Mouse (Mus musculus): ENCODE data around the gene Cdc34. TPM values are rescaled to one million over a fixed set of nuclear protein-coding genes. Genes with fewer than 3 reads are reported as not detected.

Cdc34 gene
- polyA plus RNA-seq, 1 experiment, result 110 TPM

DNA sequence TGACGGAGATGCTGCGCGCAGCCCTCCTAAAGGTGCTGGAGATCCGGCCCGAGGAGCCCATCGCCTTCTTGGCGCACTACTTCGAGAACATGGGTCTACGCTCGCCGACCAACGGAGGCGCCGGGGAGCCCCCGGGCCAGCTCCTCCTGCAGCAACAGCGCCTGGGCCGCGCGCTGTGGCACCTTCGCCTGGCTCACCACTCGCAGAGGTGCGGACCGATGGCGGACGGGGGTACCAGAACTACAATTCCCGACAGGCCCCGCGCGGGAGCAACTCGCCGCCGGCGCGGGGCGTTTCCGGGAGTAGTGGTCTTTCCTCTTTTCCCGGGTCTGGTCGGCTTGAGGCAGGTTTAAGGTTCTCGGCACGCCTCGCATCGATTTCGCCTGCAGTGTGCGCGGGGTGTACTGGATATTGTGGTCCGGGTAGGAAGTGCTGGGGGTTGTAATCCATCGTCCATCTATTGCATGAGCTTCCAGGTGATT, 12.4 kb upstream of the Cdc34 start:
- TF ChIP-seq POLR2A (IDR thresholded peaks at IDR 0.05; ENCODE audit: extremely low read depth, insufficient read depth, low read length), result no peak
- no peak for TF ChIP-seq CTCF (IDR thresholded peaks at IDR 0.05; ENCODE audit: extremely low read depth, insufficient read depth, low read length)
- Histone ChIP-seq H3K4me3 (ENCODE audit: insufficient read depth, low read length) (peak overlapping the region; percentile 45), H3K27ac (ENCODE audit: insufficient read depth, low read length) (peak overlapping the region; percentile 87), H3K4me1 (ENCODE audit: control insufficient read depth, insufficient read depth, low read length) (peaks cover 8% of the 10 kb centered on the region)

DNA sequence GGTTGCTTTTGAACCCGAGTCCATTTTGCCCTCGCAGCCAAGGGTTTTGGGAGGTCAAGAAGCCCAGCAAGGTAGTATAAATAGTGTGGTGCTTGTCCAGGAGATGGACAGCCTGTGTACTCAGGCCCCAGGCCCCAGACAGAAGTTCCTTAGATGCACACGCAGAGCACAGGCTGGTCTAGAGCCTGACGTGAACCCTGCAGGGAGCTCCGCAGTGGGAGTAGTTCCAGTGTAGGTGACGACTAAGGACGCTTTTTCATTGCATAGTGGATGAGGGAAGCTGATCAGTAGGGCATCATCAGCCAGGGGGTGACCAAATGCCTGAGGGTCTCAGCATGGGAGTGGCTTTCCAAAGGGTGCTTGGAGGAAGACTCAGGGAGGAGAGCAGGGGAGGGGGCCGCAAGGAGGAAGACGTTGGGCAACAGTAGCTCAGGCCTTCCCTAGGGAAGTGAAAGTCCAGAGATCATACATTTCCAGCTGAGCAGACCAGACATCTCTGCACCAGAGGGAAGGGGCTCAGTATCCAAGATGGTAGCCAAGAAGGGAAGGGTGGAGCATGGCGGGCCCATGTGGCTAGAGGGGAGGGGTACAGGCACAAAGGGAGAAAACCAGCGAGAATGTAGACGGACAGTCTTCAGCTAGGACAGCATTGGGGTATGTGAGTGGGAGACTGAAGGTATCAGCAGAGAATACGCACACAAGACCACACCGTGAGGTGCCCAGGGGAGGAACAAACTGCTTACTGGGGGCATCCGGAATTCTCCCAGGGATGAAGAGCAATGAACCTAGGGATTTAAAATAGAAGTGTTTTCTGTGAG, 11.7 kb upstream of the Cdc34 start:
- Histone ChIP-seq H3K4me1 (ENCODE audit: control insufficient read depth, insufficient read depth, low read length) (peaks cover 8% of the 10 kb centered on the region), H3K27ac (ENCODE audit: insufficient read depth, low read length) (no peak overlapping the region), H3K4me3 (ENCODE audit: insufficient read depth, low read length) (peak overlapping the region; percentile 45)
- TF ChIP-seq CTCF (IDR thresholded peaks at IDR 0.05; ENCODE audit: extremely low read depth, insufficient read depth, low read length), result no peak
- no peak for TF ChIP-seq POLR2A (IDR thresholded peaks at IDR 0.05; ENCODE audit: extremely low read depth, insufficient read depth, low read length)

DNA sequence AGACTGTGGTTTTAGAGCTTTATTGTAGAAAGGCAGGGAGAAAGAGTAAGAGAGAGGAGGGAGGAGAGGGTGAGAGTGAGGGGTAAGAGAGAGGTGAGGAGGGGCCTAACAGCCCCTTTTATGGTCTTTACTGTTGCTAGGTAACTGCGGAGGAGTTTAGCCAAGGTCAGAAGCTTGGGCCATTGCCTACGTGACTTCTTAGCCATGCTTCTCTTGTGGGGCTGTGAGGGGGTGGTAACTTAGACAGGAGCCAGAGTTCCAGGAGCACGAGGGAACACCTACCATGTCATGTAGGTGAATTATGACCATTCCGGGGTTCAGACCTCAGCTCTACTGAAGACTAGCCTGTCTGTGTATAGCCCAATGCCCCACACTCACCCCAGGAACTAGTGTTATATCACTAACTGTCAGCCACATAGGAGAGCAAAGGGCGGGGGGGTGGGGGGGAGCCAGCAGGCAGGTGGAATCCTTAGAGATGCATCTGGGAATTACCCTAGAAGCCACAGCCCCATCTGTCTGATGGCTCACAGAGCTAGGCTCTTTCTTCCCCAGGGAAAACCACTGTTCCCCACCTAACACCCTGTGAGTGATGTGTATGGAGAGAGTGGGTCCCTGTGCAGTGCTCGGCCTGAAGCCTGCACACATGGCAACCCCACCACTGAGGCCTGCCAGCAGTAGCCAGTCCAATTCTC, 10.5 kb upstream of the Cdc34 start:
- TF ChIP-seq POLR2A (IDR thresholded peaks at IDR 0.05; ENCODE audit: extremely low read depth, insufficient read depth, low read length) (no peak), CTCF (IDR thresholded peaks at IDR 0.05; ENCODE audit: extremely low read depth, insufficient read depth, low read length) (no peak)
- no peak overlapping the region for H3K27ac ChIP-seq (ENCODE audit: insufficient read depth, low read length)
- no peak overlapping the region for H3K4me3 ChIP-seq (ENCODE audit: insufficient read depth, low read length)
- peaks cover 8% of the 10 kb centered on the region for H3K4me1 ChIP-seq (ENCODE audit: control insufficient read depth, insufficient read depth, low read length)

DNA sequence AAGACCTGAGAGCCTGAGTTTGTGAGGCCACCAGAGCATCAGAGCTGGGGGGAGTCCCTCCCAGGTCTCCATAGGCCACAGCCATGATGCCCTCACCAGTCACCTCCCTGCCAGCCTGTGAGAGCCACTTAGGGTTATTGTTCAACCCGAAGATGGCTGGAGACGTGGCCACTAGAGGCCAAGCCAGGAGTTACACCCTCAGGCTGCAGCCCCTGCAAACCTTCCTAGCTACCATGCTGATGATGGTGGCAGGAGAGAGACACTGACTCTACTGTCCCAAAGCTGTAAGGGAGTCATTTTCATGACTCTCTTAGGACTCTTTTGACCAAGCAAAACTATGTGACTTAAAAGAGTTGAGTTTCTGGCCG, 9.9 kb upstream of the Cdc34 start:
- Histone ChIP-seq H3K4me3 (ENCODE audit: insufficient read depth, low read length) (no peak overlapping the region), H3K4me1 (ENCODE audit: control insufficient read depth, insufficient read depth, low read length) (peaks cover 8% of the 10 kb centered on the region), H3K27ac (ENCODE audit: insufficient read depth, low read length) (no peak overlapping the region)
- TF ChIP-seq CTCF (IDR thresholded peaks at IDR 0.05; ENCODE audit: extremely low read depth, insufficient read depth, low read length) (no peak), POLR2A (IDR thresholded peaks at IDR 0.05; ENCODE audit: extremely low read depth, insufficient read depth, low read length) (no peak)

DNA sequence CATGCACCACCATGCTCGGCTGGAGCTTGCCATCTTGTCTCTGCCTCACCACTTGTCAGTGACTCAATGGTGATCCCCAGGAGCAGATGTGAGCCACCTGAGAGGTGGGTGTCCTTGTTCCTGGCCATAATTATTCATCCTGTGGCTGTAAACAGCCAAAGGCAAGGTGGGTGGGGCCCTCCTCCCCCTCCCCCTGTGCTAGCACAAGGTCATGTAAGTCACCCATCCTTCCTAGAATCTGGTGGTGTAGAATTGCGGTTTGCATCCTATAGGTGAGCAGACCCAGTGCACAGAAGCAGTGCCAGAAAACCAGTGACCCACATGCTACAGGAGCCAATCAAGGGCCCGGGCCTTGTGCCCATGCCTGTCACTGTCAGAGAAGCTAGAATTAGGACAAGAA, 8.9 kb upstream of the Cdc34 start:
- Histone ChIP-seq H3K27ac (ENCODE audit: insufficient read depth, low read length) (no peak overlapping the region), H3K4me3 (ENCODE audit: insufficient read depth, low read length) (no peak overlapping the region), H3K4me1 (ENCODE audit: control insufficient read depth, insufficient read depth, low read length) (peaks cover 8% of the 10 kb centered on the region)
- no peak for TF ChIP-seq CTCF (IDR thresholded peaks at IDR 0.05; ENCODE audit: extremely low read depth, insufficient read depth, low read length)
- no peak for TF ChIP-seq POLR2A (IDR thresholded peaks at IDR 0.05; ENCODE audit: extremely low read depth, insufficient read depth, low read length)

DNA sequence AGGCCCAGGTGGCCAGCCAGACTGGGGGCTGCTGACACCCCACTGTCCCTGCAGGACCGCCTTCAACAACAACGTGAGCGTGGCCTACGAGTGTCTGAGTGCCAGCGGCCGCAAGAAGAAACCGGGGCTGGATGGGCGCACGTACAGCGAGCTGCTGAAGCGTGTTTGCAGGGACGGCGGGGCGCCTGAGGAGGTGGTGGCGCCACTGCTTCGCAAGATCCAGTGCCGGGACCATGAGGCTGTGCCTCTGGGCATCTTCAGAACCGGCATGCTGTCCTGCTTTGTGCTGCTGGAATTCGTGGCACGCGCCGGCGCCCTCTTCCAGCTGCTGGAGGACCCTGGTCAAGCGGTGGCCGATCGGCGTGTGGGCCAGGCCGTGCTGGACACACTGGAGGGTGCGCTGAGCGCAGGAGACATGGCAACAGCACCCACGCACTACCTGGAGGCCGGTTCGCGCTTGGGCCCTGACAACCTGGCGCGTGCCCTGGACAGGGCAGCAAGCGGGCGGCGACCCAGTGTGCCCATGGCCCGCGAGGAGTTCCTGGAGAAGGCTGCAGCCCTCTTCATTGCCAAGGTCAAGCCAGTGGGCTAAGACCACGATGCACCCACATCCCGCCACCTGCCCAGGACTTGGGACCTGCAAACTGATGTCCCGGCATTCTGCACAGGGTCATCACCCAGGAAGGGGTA, 6.5 kb upstream of the Cdc34 start:
- Histone ChIP-seq H3K4me3 (ENCODE audit: insufficient read depth, low read length) (no peak overlapping the region), H3K4me1 (ENCODE audit: control insufficient read depth, insufficient read depth, low read length) (peaks cover 5% of the 10 kb centered on the region), H3K27ac (ENCODE audit: insufficient read depth, low read length) (no peak overlapping the region)
- TF ChIP-seq CTCF (IDR thresholded peaks at IDR 0.05; ENCODE audit: extremely low read depth, insufficient read depth, low read length) (no peak), POLR2A (IDR thresholded peaks at IDR 0.05; ENCODE audit: extremely low read depth, insufficient read depth, low read length) (no peak)

DNA sequence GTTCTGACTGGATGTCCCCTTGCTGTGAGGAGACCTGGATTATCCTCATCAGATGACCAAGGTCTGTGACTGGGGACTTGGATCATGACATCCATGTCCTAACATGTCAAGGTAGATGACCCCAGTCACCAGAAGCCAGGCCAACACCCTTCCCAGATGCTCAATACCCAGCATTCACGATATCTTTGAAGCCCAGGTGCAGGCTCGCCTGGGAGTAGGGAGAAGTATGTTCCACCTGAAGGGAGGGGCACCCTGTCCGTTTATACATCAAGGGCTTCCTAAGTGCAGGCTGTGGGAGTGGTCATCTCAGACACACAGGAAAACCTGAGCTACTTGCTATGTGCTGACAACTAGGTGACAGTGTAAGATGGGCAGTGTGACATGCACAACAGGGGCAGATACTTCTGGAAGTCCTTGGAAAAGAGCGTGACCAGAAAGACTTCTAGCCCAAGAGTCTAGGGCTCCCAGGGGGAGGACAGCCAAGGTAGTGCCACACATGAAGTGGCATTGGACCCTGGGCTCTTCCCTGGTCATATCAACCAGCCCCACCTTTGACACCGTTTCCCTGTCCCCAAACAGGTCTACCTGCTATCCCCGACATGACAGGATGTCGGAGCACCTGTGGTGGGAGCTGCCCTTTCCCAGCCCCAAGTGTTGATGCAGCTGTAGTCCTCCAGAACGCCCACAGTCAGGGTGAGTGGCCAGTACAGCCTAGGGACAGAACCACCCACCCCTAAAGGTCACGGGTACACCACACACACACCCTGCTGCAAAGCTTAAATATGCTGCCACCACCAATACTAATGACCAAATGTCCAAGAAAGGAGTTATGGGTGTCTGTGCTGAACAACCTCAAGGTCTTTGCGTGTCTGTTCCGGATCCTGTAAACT, 1.1 kb upstream of the Cdc34 start:
- peak overlapping the region; percentile 25; the same call in 1 of the 2 replicates for H3K27ac ChIP-seq (ENCODE audit: insufficient read depth, low read length)
- no peak for TF ChIP-seq CTCF (IDR thresholded peaks at IDR 0.05; ENCODE audit: extremely low read depth, insufficient read depth, low read length)
- TF ChIP-seq POLR2A (IDR thresholded peaks at IDR 0.05; ENCODE audit: extremely low read depth, insufficient read depth, low read length), result no peak
- no peaks in the 10 kb centered on the region; the same call in 1 of the 2 replicates for H3K4me1 ChIP-seq (ENCODE audit: control insufficient read depth, insufficient read depth, low read length)
- peak overlapping the region; percentile 33 for H3K4me3 ChIP-seq (ENCODE audit: insufficient read depth, low read length)

DNA sequence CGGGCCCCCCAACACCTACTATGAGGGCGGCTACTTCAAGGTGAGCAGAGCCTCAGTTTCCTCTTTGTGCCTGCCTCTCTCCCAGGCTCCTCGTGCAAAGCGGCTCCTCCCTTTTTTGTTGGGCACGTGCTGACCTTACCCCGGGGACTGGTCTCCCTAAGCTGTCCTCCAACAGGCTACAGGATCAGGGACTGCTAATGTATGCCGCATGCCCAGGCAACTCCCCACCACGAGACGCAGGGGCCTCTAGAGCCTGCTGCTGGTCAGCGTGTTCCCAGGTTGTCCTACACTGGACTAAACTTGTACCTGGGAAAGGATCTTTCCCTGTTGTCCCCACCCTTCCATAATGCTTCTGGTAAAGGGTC, 538 bp downstream of the Cdc34 start:
- TF ChIP-seq CTCF (IDR thresholded peaks at IDR 0.05; ENCODE audit: extremely low read depth, insufficient read depth, low read length) (no peak), POLR2A (IDR thresholded peaks at IDR 0.05; ENCODE audit: extremely low read depth, insufficient read depth, low read length) (no peak)

More for the DNA sequence above, 538 bp downstream of the Cdc34 start:
- no peak overlapping the region for H3K27ac ChIP-seq (ENCODE audit: insufficient read depth, low read length)
- H3K4me3 ChIP-seq (ENCODE audit: insufficient read depth, low read length), result peak overlapping the region; percentile 94
- H3K4me1 ChIP-seq (ENCODE audit: control insufficient read depth, insufficient read depth, low read length), result no peaks in the 10 kb centered on the region; the same call in 1 of the 2 replicates

Data from cortical plate, adult 2 months (tissue).